Mouse (Mus musculus) lung, adult 2 months (tissue): Measurements from ENCODE around the gene Cnbd2.

Source experiments
- CTCF ChIP-seq: fragments of 200-500 bp; IDR thresholded peaks from 2 replicates; pipeline ENCODE4 v1.5.1; 2011; ENCODE audit warnings: mild to moderate bottlenecking, low read length, control low read depth; ENCODE audit not compliant: insufficient read depth
- POLR2A ChIP-seq: fragments of 200-500 bp; IDR thresholded peaks from 2 replicates; pipeline ENCODE4 v1.6.1; 2011; ENCODE audit warnings: low read depth, mild to moderate bottlenecking, control low read depth, low read length, borderline replicate concordance; ENCODE audit errors: extremely low read depth

DNA sequence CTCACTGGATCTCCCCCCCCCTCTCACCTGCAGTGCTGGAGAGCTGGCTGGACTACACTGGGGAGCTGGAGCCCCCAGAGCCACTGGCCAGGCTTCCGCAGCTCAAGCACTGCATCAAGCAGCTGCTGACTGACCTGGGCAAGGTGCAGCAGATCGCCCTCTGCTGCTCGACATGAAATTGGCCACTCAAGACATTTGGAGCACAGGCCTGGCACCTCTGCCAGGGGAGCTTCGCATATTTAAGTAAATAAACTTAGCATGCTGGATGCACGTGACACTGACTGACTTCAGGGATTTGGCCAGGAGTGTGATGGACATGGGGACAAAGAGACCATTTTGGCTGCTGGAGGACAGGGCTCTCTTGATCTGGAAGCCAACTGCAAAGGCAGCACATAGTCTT is 4.8 kb upstream of the Cnbd2 start:
- TF ChIP-seq CTCF (peak; percentile 55; the same call in 1 of the 2 replicates), POLR2A (no peak)
